Mouse (Mus musculus) stomach, postnatal 0 days (tissue): ENCODE results near the gene App.

Source experiments
- CTCF ChIP-seq: IDR thresholded peaks from 2 replicates; pipeline ENCODE4 v1.5.1; 2016; ENCODE audit warnings: antibody characterized with exemption, low read depth, mild to moderate bottlenecking, moderate library complexity
- EP300 ChIP-seq: optimal IDR thresholded peaks from 2 replicates; pipeline ENCODE3; 2016; ENCODE audit warnings: antibody characterized with exemption

DNA sequence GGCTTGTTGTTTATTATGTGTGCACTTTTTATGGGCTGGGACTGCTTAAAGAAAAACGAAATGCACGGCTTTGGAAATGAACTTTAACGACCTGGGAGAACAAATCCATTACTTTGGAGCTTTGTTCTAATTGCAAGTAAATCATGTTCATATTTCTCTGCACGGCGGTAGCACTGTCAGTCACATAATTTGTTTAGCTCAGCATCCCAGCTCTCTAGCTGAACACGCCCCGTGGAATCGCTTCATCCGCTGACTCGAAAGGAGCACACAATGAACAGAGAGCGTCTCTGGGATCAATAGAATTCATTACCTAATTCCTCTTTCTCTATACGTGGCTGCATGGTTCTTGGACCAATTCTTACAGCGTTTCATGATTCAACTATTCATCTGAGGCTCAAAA, 207.5 kb downstream of the App start:
- TF ChIP-seq CTCF (no peak), EP300 (no peak)
